Mouse (Mus musculus): ENCODE measurements around the gene Atp8b4. TPM values are rescaled to one million over a fixed set of nuclear protein-coding genes. Genes with fewer than 3 reads are reported as not detected.

The Atp8b4 gene
- polyA plus RNA-seq, 2 experiments: 3.0 to 4.9 TPM

DNA sequence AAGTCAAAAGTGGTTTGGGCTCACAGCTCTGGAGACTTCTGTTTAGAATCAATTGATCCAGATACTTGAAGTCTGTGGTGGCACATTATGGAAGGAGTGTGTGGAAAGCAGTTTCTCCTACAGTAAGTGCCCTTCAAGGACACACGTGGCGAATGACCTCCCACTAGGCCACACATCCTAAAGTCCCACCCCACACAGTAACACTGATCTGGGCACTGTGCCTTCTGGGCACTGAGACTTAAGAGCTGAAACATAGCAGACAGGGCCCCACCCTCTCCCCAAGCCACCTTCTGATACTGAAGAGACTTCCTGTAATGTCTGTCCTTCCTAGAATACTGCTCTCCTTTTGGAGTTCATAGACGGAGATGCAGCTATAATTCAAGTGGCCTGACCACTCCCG, 84.5 kb downstream of the Atp8b4 start:
- 55% methylated on average over 4 of the region's 4 CpGs for WGBS (ENCODE audit: insufficient replicate concordance)
- Histone ChIP-seq H3K4me1 (replicated peaks; ENCODE audit: control insufficient read depth in 2 of 2, insufficient read depth in 2 of 2, low read length in 1 of 2) (no peaks in the 10 kb centered on the region), H3K4me3 (ENCODE audit: insufficient read depth in 1 of 2, low read depth in 2 of 2, low read length in 2 of 2) (no peak overlapping the region), H3K9me3 (ENCODE audit: control insufficient read depth, low read length) (no peaks in the 10 kb centered on the region), H3K36me3 (replicated peaks; ENCODE audit: control insufficient read depth, insufficient read depth, low read depth) (no peaks in the 10 kb centered on the region), H3K9ac (replicated peaks) (no peak overlapping the region), H3K27ac (no peak overlapping the region), H3K27me3 (ENCODE audit: control insufficient read depth, insufficient read depth, low read length) (no peaks in the 10 kb centered on the region), H3K4me2 (ENCODE audit: low read depth) (no peak overlapping the region)
- no peak for TF ChIP-seq CTCF (IDR thresholded peaks at IDR 0.05; ENCODE audit: low read depth)
- no peak for TF ChIP-seq EP300 (IDR thresholded peaks at IDR 0.05; ENCODE audit: low read depth)
- DNase-seq (ENCODE audit: low read depth in 3 of 3, low spot score in 3 of 3): no peak
- ATAC-seq (ENCODE audit: insufficient read depth): no peak

DNA sequence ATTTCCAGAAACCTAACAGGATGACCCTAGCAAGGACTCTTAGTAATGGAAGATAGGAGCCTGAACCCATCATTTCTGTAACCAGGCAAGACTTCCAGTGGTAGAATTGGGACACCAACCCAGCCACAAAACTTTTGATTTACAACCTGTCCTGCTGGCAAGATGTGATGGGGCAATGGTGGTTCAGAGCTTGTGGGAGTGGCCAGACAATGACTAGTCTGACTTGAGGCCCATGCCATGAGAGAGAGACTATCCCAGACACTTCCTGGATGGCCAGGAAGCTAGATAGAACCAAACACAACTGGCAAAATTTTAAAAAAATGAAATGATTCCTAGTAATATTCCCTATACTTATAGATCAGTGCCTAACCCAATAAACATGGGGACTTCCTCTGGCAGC, 87.7 kb downstream of the Atp8b4 start:
- H3K9me3 ChIP-seq (ENCODE audit: control insufficient read depth, low read length): no peaks in the 10 kb centered on the region
- no peak for DNase-seq (ENCODE audit: low read depth in 3 of 3, low spot score in 3 of 3)

DNA sequence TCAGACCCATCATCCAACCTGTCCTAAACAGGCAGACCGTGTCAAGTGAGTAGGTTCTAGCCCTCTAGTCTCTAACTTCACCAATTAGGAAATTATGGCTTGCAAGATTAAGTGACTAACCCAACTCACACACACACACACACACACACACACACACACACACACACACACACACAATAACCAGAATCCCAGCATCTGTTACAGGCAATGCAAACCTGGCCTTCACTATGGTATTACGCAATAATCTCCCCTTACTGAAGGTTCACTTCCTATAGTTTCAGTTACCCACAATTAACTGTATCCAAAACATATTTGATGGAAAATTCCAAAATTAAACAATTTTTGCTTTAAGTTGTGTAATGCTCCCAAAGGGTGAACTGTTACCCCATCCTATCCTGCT, 101.0 kb downstream of the Atp8b4 start:
- TF ChIP-seq EP300 (IDR thresholded peaks at IDR 0.05; ENCODE audit: low read depth) (no peak), CTCF (IDR thresholded peaks at IDR 0.05; ENCODE audit: low read depth) (no peak)
- DNase-seq (ENCODE audit: low read depth in 3 of 3, low spot score in 3 of 3): no peak
- Histone ChIP-seq H3K9me3 (ENCODE audit: control insufficient read depth, low read length) (no peaks in the 10 kb centered on the region), H3K9ac (replicated peaks) (no peak overlapping the region), H3K27ac (no peak overlapping the region), H3K27me3 (ENCODE audit: control insufficient read depth, insufficient read depth, low read length) (no peaks in the 10 kb centered on the region), H3K36me3 (replicated peaks; ENCODE audit: control insufficient read depth, insufficient read depth, low read depth) (no peaks in the 10 kb centered on the region), H3K4me3 (ENCODE audit: insufficient read depth in 1 of 2, low read depth in 2 of 2, low read length in 2 of 2) (no peak overlapping the region), H3K4me2 (ENCODE audit: low read depth) (no peak overlapping the region), H3K4me1 (replicated peaks; ENCODE audit: control insufficient read depth in 2 of 2, insufficient read depth in 2 of 2, low read length in 1 of 2) (no peaks in the 10 kb centered on the region)
- ATAC-seq (ENCODE audit: insufficient read depth): no peak
- 76% methylated on average over 2 of the region's 2 CpGs for whole genome bisulfite sequencing (ENCODE audit: insufficient replicate concordance)

More for the DNA sequence above, 87.7 kb downstream of the Atp8b4 start:
- Histone ChIP-seq H3K4me3 (ENCODE audit: insufficient read depth in 1 of 2, low read depth in 2 of 2, low read length in 2 of 2) (no peak overlapping the region), H3K27ac (no peak overlapping the region), H3K27me3 (ENCODE audit: control insufficient read depth, insufficient read depth, low read length) (no peaks in the 10 kb centered on the region), H3K9ac (replicated peaks) (no peak overlapping the region), H3K4me2 (ENCODE audit: low read depth) (no peak overlapping the region), H3K36me3 (replicated peaks; ENCODE audit: control insufficient read depth, insufficient read depth, low read depth) (no peaks in the 10 kb centered on the region), H3K4me1 (replicated peaks; ENCODE audit: control insufficient read depth in 2 of 2, insufficient read depth in 2 of 2, low read length in 1 of 2) (no peaks in the 10 kb centered on the region)
- ATAC-seq (ENCODE audit: insufficient read depth): no peak
- TF ChIP-seq CTCF (IDR thresholded peaks at IDR 0.05; ENCODE audit: low read depth) (no peak), EP300 (IDR thresholded peaks at IDR 0.05; ENCODE audit: low read depth) (no peak)

DNA sequence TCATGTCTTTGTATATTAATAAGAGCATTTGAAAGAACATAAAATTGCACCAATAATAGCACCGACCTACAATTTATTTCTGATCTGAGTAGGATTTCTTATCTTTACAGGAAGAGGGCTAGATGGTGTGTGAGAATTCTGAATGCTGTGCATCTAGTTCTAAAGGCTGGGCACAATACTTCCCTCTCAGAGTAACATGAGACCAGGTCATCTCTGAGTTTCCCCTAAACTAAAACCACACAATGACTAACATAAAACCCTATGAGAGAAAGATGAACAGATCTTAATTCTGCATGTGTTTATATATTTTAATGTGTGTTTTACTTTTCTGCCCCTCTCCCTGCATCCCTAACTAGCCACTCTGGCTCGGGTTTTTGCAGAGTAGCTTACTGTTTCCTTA, 101.5 kb downstream of the Atp8b4 start:
- no peak overlapping the region for H3K9ac ChIP-seq (replicated peaks)
- no peak for TF ChIP-seq EP300 (IDR thresholded peaks at IDR 0.05; ENCODE audit: low read depth)

DNA sequence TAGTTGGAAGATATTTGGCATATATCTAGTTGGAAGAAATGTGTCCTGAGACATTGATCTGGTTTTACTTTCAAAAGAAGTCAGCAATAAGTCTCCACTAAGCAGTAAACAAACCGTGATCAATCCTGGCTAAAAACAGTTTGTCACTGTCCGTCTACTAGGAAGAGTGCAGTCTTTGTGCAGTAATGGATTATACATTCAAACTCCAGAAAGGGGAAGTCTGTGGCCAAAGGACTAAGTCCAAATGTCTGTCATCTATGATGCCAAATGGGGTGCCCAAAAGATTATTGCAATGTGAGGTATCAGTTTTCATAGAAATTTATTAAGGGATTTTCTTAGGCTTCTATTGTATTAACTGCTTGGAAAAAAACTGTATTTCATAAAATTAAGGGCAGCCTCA, 102.3 kb downstream of the Atp8b4 start:
- no peaks in the 10 kb centered on the region for H3K9me3 ChIP-seq (ENCODE audit: control insufficient read depth, low read length)
- H3K27me3 ChIP-seq (ENCODE audit: control insufficient read depth, insufficient read depth, low read length): no peaks in the 10 kb centered on the region
- no peak overlapping the region for H3K4me3 ChIP-seq (ENCODE audit: insufficient read depth in 1 of 2, low read depth in 2 of 2, low read length in 2 of 2)
- H3K4me2 ChIP-seq (ENCODE audit: low read depth): no peak overlapping the region
- WGBS (ENCODE audit: insufficient replicate concordance): 11% methylated on average over 2 of the region's 2 CpGs
- DNase-seq (ENCODE audit: low read depth in 3 of 3, low spot score in 3 of 3): no peak
- H3K9ac ChIP-seq (replicated peaks): no peak overlapping the region
- no peaks in the 10 kb centered on the region for H3K36me3 ChIP-seq (replicated peaks; ENCODE audit: control insufficient read depth, insufficient read depth, low read depth)
- no peaks in the 10 kb centered on the region for H3K4me1 ChIP-seq (replicated peaks; ENCODE audit: control insufficient read depth in 2 of 2, insufficient read depth in 2 of 2, low read length in 1 of 2)
- TF ChIP-seq EP300 (IDR thresholded peaks at IDR 0.05; ENCODE audit: low read depth) (no peak), CTCF (IDR thresholded peaks at IDR 0.05; ENCODE audit: low read depth) (no peak)
- no peak for ATAC-seq (ENCODE audit: insufficient read depth)
- H3K27ac ChIP-seq: no peak overlapping the region

More for the DNA sequence above, 101.5 kb downstream of the Atp8b4 start:
- Histone ChIP-seq H3K4me2 (ENCODE audit: low read depth) (no peak overlapping the region), H3K4me1 (replicated peaks; ENCODE audit: control insufficient read depth in 2 of 2, insufficient read depth in 2 of 2, low read length in 1 of 2) (no peaks in the 10 kb centered on the region), H3K4me3 (ENCODE audit: insufficient read depth in 1 of 2, low read depth in 2 of 2, low read length in 2 of 2) (no peak overlapping the region), H3K27ac (no peak overlapping the region), H3K27me3 (ENCODE audit: control insufficient read depth, insufficient read depth, low read length) (no peaks in the 10 kb centered on the region), H3K9me3 (ENCODE audit: control insufficient read depth, low read length) (no peaks in the 10 kb centered on the region), H3K36me3 (replicated peaks; ENCODE audit: control insufficient read depth, insufficient read depth, low read depth) (no peaks in the 10 kb centered on the region)
- 22% methylated on average over 2 of the region's 2 CpGs for WGBS (ENCODE audit: insufficient replicate concordance)
- DNase-seq (ENCODE audit: low read depth in 3 of 3, low spot score in 3 of 3) (no peak), ATAC-seq (ENCODE audit: insufficient read depth) (no peak)

DNA sequence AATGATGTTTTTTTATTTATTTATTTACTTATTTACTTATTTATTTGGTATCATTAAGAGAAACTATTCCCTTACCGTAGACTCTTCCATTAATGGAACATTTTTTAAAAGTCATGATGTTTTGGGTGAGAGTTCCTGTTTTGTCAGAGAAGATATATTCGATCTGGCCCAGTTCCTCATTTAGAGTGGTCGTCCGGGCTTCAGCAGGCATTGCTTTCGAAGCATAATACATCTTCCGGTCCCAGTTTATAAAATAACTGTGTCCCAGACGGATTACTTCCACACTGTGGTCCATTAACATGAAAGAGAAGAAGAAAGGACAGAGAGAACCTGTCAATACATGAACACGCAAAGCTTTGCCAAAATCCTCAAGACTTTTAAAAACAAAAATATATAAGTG, 103.0 kb downstream of the Atp8b4 start:
- Histone ChIP-seq H3K4me2 (ENCODE audit: low read depth) (no peak overlapping the region), H3K27ac (no peak overlapping the region), H3K4me1 (replicated peaks; ENCODE audit: control insufficient read depth in 2 of 2, insufficient read depth in 2 of 2, low read length in 1 of 2) (no peaks in the 10 kb centered on the region), H3K36me3 (replicated peaks; ENCODE audit: control insufficient read depth, insufficient read depth, low read depth) (no peaks in the 10 kb centered on the region), H3K9ac (replicated peaks) (no peak overlapping the region), H3K4me3 (ENCODE audit: insufficient read depth in 1 of 2, low read depth in 2 of 2, low read length in 2 of 2) (no peak overlapping the region), H3K9me3 (ENCODE audit: control insufficient read depth, low read length) (no peaks in the 10 kb centered on the region), H3K27me3 (ENCODE audit: control insufficient read depth, insufficient read depth, low read length) (no peaks in the 10 kb centered on the region)
- ATAC-seq (ENCODE audit: insufficient read depth) (no peak), DNase-seq (ENCODE audit: low read depth in 3 of 3, low spot score in 3 of 3) (no peak)
- TF ChIP-seq CTCF (IDR thresholded peaks at IDR 0.05; ENCODE audit: low read depth): no peak
- TF ChIP-seq EP300 (IDR thresholded peaks at IDR 0.05; ENCODE audit: low read depth): no peak
- 18% methylated on average over 8 of the region's 8 CpGs for WGBS (ENCODE audit: insufficient replicate concordance)
